Comparison of ENCODE assay signal across 22 mouse cellular contexts in the genomic region with DNA sequence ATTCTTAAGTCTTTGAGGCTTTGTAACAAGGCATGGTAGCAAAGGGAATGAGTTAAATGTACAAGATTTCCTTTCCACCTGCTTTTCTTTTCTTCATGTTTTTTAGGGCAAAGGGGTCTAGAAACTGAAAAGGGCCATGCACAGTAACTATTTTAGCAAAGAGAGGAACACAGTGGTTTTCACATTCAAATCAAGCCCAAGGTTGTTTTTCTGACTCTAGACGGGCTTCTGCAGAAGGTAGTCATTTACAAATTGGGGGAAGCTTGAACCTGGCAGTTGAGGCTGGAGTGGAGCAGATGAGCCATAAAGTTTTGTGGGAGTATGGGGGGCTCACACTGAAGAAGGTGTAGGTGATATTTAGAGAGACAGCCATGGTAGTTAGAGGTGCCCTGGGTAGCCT.
"Had no signal": no experiment of that assay in that cellular context is flagged by ENCODE, and none has a peak within 500 bp of the region (broad histone marks: within the 10 kb centered on the region; RNA-seq: fewer than 3 reads in every experiment).

No protein-coding gene starts in this region.

- H3K4me1 ChIP-seq: liver, embryonic 13.5 days; liver, embryonic 15.5 days; midbrain, embryonic 12.5 days; neural tube, embryonic 13.5 days; stomach, embryonic 15.5 days had no signal

- H3K36me3 ChIP-seq: liver, embryonic 13.5 days; liver, embryonic 15.5 days; midbrain, embryonic 10.5 days; midbrain, embryonic 12.5 days; neural tube, embryonic 13.5 days; neural tube, embryonic 15.5 days; stomach, embryonic 15.5 days had no signal

- H3K27me3 ChIP-seq: liver, embryonic 13.5 days; liver, embryonic 15.5 days; midbrain, embryonic 12.5 days; neural tube, embryonic 13.5 days; neural tube, embryonic 15.5 days; stomach, embryonic 15.5 days had no signal

- H3K4me3 ChIP-seq: liver, embryonic 13.5 days; liver, embryonic 15.5 days; midbrain, embryonic 10.5 days; midbrain, embryonic 12.5 days; myocyte; neural tube, embryonic 13.5 days; neural tube, embryonic 15.5 days; stomach, embryonic 15.5 days had no signal

- H3K9me3 ChIP-seq: liver, embryonic 13.5 days; liver, embryonic 15.5 days; midbrain, embryonic 10.5 days; midbrain, embryonic 12.5 days; neural tube, embryonic 13.5 days; neural tube, embryonic 15.5 days; stomach, embryonic 15.5 days had no signal

- DNase-seq: liver, embryonic 13.5 days; liver, postnatal 0 days; lung, embryonic 14.5 days; lung, postnatal 10 days; lung, postnatal 4 days; midbrain, embryonic 14.5 days; retina, postnatal 1 day; right cerebral cortex, adult 18-20 months; right cerebral cortex, postnatal 25 days; right cerebral cortex, postnatal 4 days; spleen, adult 18-20 months; thymus, adult 2 months; thymus, postnatal 25 days; thymus, postnatal 4 days had no signal

- H3K27ac ChIP-seq: liver, embryonic 13.5 days; liver, embryonic 15.5 days; midbrain, embryonic 10.5 days; midbrain, embryonic 12.5 days; neural tube, embryonic 13.5 days; neural tube, embryonic 15.5 days; stomach, embryonic 15.5 days; stomach, postnatal 0 days had no signal

- H3K9ac ChIP-seq: liver, embryonic 13.5 days; liver, embryonic 15.5 days; liver, postnatal 0 days; lung, embryonic 14.5 days; midbrain, embryonic 12.5 days; neural tube, embryonic 13.5 days; neural tube, embryonic 15.5 days; stomach, embryonic 15.5 days had no signal

- H3K4me2 ChIP-seq: liver, embryonic 13.5 days; liver, embryonic 15.5 days; lung, embryonic 14.5 days; midbrain, embryonic 12.5 days; neural tube, embryonic 13.5 days; neural tube, embryonic 15.5 days; stomach, embryonic 15.5 days had no signal
